Mouse (Mus musculus) G1E (cell line): ENCODE data around the gene Kif28.

ENCODE experiments used
- CTCF ChIP-seq: IDR thresholded peaks from 2 replicates; pipeline ENCODE4 v1.5.1; 2012; ENCODE audit warnings: low read depth, low read length, inconsistent platforms, mixed read lengths
- GATA2 ChIP-seq: IDR thresholded peaks from 2 replicates; pipeline ENCODE4 v1.6.1; 2012; ENCODE audit warnings: low read depth, low read length, inconsistent platforms, borderline replicate concordance
- POLR2AphosphoS5 ChIP-seq: IDR thresholded peaks from 2 replicates; pipeline ENCODE4 v1.6.1; 2012; ENCODE audit warnings: low read depth, low read length, inconsistent platforms; ENCODE audit not compliant: insufficient replicate concordance

- TF ChIP-seq CTCF (no peak), GATA2 (no peak), POLR2AphosphoS5 (no peak)
Measured at GRCm38 (mm10) chr1:179650284-179650683, 94.8 kb downstream of the Kif28 start.
